Mouse (Mus musculus): Measurements from ENCODE around the gene Wdr91. TPM values are rescaled to one million over a fixed set of nuclear protein-coding genes. Genes with fewer than 3 reads are reported as not detected.

Gene Wdr91
- polyA plus RNA-seq, 1 experiment: 31.2 TPM

GRCm38 (mm10) chr6:34914462-34914861, 3.8 kb upstream of the Wdr91 start:
- no peak for DNase-seq (ENCODE audit: low read depth)
- TF ChIP-seq CTCF (IDR thresholded peaks at IDR 0.05; ENCODE audit: borderline replicate concordance, extremely low read depth, insufficient read depth, insufficient read length) (no peak), POLR2A (IDR thresholded peaks at IDR 0.05; ENCODE audit: borderline replicate concordance, extremely low read depth, insufficient read depth, insufficient read length, poor library complexity, severe bottlenecking) (no peak)

GRCm38 (mm10) chr6:34913341-34914040, 2.8 kb upstream of the Wdr91 start:
- DNase-seq (ENCODE audit: low read depth): no peak
- TF ChIP-seq CTCF (IDR thresholded peaks at IDR 0.05; ENCODE audit: borderline replicate concordance, extremely low read depth, insufficient read depth, insufficient read length): no peak
- TF ChIP-seq POLR2A (IDR thresholded peaks at IDR 0.05; ENCODE audit: borderline replicate concordance, extremely low read depth, insufficient read depth, insufficient read length, poor library complexity, severe bottlenecking): no peak

- no peak for TF ChIP-seq POLR2A (IDR thresholded peaks at IDR 0.05; ENCODE audit: borderline replicate concordance, extremely low read depth, insufficient read depth, insufficient read length, poor library complexity, severe bottlenecking)
- TF ChIP-seq CTCF (IDR thresholded peaks at IDR 0.05; ENCODE audit: borderline replicate concordance, extremely low read depth, insufficient read depth, insufficient read length): no peak
- DNase-seq (ENCODE audit: low read depth): no peak
These were observed 888 bp downstream of the Wdr91 start for GRCm38 (mm10) chr6:34909631-34910345.

GRCm38 (mm10) chr6:34907696-34908260, 2.9 kb downstream of the Wdr91 start:
- TF ChIP-seq POLR2A (IDR thresholded peaks at IDR 0.05; ENCODE audit: borderline replicate concordance, extremely low read depth, insufficient read depth, insufficient read length, poor library complexity, severe bottlenecking): no peak
- TF ChIP-seq CTCF (IDR thresholded peaks at IDR 0.05; ENCODE audit: borderline replicate concordance, extremely low read depth, insufficient read depth, insufficient read length): no peak
- DNase-seq (ENCODE audit: low read depth): no peak

GRCm38 (mm10) chr6:34907121-34907614, 3.5 kb downstream of the Wdr91 start:
- DNase-seq (ENCODE audit: low read depth): no peak
- no peak for TF ChIP-seq CTCF (IDR thresholded peaks at IDR 0.05; ENCODE audit: borderline replicate concordance, extremely low read depth, insufficient read depth, insufficient read length)
- TF ChIP-seq POLR2A (IDR thresholded peaks at IDR 0.05; ENCODE audit: borderline replicate concordance, extremely low read depth, insufficient read depth, insufficient read length, poor library complexity, severe bottlenecking): no peak

- DNase-seq (ENCODE audit: low read depth): no peak
- TF ChIP-seq CTCF (IDR thresholded peaks at IDR 0.05; ENCODE audit: borderline replicate concordance, extremely low read depth, insufficient read depth, insufficient read length) (no peak), POLR2A (IDR thresholded peaks at IDR 0.05; ENCODE audit: borderline replicate concordance, extremely low read depth, insufficient read depth, insufficient read length, poor library complexity, severe bottlenecking) (no peak)
These were observed 4.0 kb downstream of the Wdr91 start for GRCm38 (mm10) chr6:34906661-34907060.

- no peak for DNase-seq (ENCODE audit: low read depth)
- no peak for TF ChIP-seq CTCF (IDR thresholded peaks at IDR 0.05; ENCODE audit: borderline replicate concordance, extremely low read depth, insufficient read depth, insufficient read length)
- no peak for TF ChIP-seq POLR2A (IDR thresholded peaks at IDR 0.05; ENCODE audit: borderline replicate concordance, extremely low read depth, insufficient read depth, insufficient read length, poor library complexity, severe bottlenecking)
These were observed 4.6 kb downstream of the Wdr91 start for GRCm38 (mm10) chr6:34906125-34906524.

GRCm38 (mm10) chr6:34904361-34904760, 6.3 kb downstream of the Wdr91 start:
- no peak for TF ChIP-seq CTCF (IDR thresholded peaks at IDR 0.05; ENCODE audit: borderline replicate concordance, extremely low read depth, insufficient read depth, insufficient read length)
- no peak for TF ChIP-seq POLR2A (IDR thresholded peaks at IDR 0.05; ENCODE audit: borderline replicate concordance, extremely low read depth, insufficient read depth, insufficient read length, poor library complexity, severe bottlenecking)
- no peak for DNase-seq (ENCODE audit: low read depth)

GRCm38 (mm10) chr6:34903851-34904250, 6.8 kb downstream of the Wdr91 start:
- TF ChIP-seq CTCF (IDR thresholded peaks at IDR 0.05; ENCODE audit: borderline replicate concordance, extremely low read depth, insufficient read depth, insufficient read length): no peak
- no peak for TF ChIP-seq POLR2A (IDR thresholded peaks at IDR 0.05; ENCODE audit: borderline replicate concordance, extremely low read depth, insufficient read depth, insufficient read length, poor library complexity, severe bottlenecking)

GRCm38 (mm10) chr6:34903441-34903840, 7.2 kb downstream of the Wdr91 start:
- no peak for DNase-seq (ENCODE audit: low read depth)
- TF ChIP-seq POLR2A (IDR thresholded peaks at IDR 0.05; ENCODE audit: borderline replicate concordance, extremely low read depth, insufficient read depth, insufficient read length, poor library complexity, severe bottlenecking) (no peak), CTCF (IDR thresholded peaks at IDR 0.05; ENCODE audit: borderline replicate concordance, extremely low read depth, insufficient read depth, insufficient read length) (no peak)

More at GRCm38 (mm10) chr6:34903851-34904250, 6.8 kb downstream of the Wdr91 start:
- no peak for DNase-seq (ENCODE audit: low read depth)

- no peak for DNase-seq (ENCODE audit: low read depth)
- no peak for TF ChIP-seq CTCF (IDR thresholded peaks at IDR 0.05; ENCODE audit: borderline replicate concordance, extremely low read depth, insufficient read depth, insufficient read length)
These were observed 8.1 kb downstream of the Wdr91 start for GRCm38 (mm10) chr6:34902578-34902977.
